Mouse (Mus musculus) embryonic facial prominence, embryonic 14.5 days (tissue): ENCODE results near the gene Sec24c. TPM values are rescaled to one million over a fixed set of nuclear protein-coding genes. Genes with fewer than 3 reads are reported as not detected.

Source experiments
- ATAC-seq: fragments of 200-750 bp; cut with Nextera tagmentation; 2 replicates; pipeline ENCODE4 v1.8.0; 2017; ENCODE audit warnings: low read depth, moderate number of reproducible peaks, moderate TSS enrichment
- DNase-seq: peaks from one replicate; pipeline ENCODE4 v3.0.0-alpha.2; 2015; ENCODE audit warnings: low spot score
- H3K27ac ChIP-seq: fragments of 300-500 bp; sonication (generic); replicated peaks from 2 replicates; pipeline ENCODE4 v1.5.1; 2014; ENCODE audit warnings: low read depth, mild to moderate bottlenecking, low read length, moderate library complexity
- H3K27me3 ChIP-seq: fragments of 300-500 bp; sonication (generic); replicated peaks from 2 replicates; pipeline ENCODE4 v1.6.1; 2014; ENCODE audit warnings: low read length; ENCODE audit not compliant: control insufficient read depth, insufficient read depth
- H3K36me3 ChIP-seq: fragments of 300-500 bp; sonication (generic); 2 replicates; pipeline ENCODE4 v1.6.1; 2014; ENCODE audit warnings: low read length, mixed read lengths; ENCODE audit not compliant: control insufficient read depth, insufficient read depth
- H3K4me1 ChIP-seq: fragments of 300-500 bp; sonication (generic); 2 replicates; pipeline ENCODE4 v1.6.1; 2014; ENCODE audit warnings: antibody characterized with exemption, low read length; ENCODE audit not compliant: control insufficient read depth, insufficient read depth
- H3K4me2 ChIP-seq: fragments of 300-500 bp; sonication (generic); 2 replicates; pipeline ENCODE4 v1.6.1; 2014; ENCODE audit warnings: low read depth, mild to moderate bottlenecking, low read length, moderate library complexity, mixed read lengths
- H3K4me3 ChIP-seq: fragments of 300-500 bp; sonication (generic); 2 replicates; pipeline ENCODE4 v1.5.1; 2014; ENCODE audit warnings: low read depth, mild to moderate bottlenecking, low read length
- H3K9ac ChIP-seq: fragments of 300-500 bp; sonication (generic); 2 replicates; pipeline ENCODE4 v1.6.1; 2014; ENCODE audit warnings: low read depth, mild to moderate bottlenecking, low read length, moderate library complexity, mixed read lengths
- H3K9me3 ChIP-seq: fragments of 300-500 bp; sonication (generic); 2 replicates; pipeline ENCODE4 v1.6.1; 2016; ENCODE audit warnings: low read length; ENCODE audit not compliant: control insufficient read depth
- WGBS: fragments of 180-500 bp; shearing (Covaris S2); extraction: QIAGEN DNeasy Blood & Tissue Kit; methylation state at CpG from one replicate; pipeline ENCODE4 v1.1.7; 2014; 5-methylcytosine and 5-hydroxymethylcytosine counted together
- polyA plus RNA-seq: library from polyadenylated mRNA; unstranded; fragments of >200 nt; fragmentation: Nextera tagmentation; extraction: Ambion mirVana; gene quantifications from 2 replicates; pipeline ENCODE4 v1.2.1, GENCODE M21; 2014

Gene Sec24c
- polyA plus RNA-seq, 1 experiment from 2014 or later, result 78.2 TPM

GRCm38 (mm10) chr14:20655731-20656130 is 18.4 kb upstream of the Sec24c start:
- ATAC-seq (no peak), DNase-seq (no peak)
- Histone ChIP-seq H3K36me3 (no peaks in the 10 kb centered on the region), H3K4me1 (no peaks in the 10 kb centered on the region), H3K9ac (no peak overlapping the region), H3K9me3 (no peaks in the 10 kb centered on the region), H3K4me2 (no peak overlapping the region), H3K27ac (no peak overlapping the region), H3K4me3 (no peak overlapping the region), H3K27me3 (no peaks in the 10 kb centered on the region)
- 62% methylated on average over 9 of the region's 9 CpGs for WGBS

- no peak within 1 kb of the TSS for H3K27ac ChIP-seq
- 31% methylated on average over 11 of the region's 11 CpGs for WGBS
- no peak for DNase-seq
- no peaks in the 10 kb centered on the region for H3K36me3 ChIP-seq
- no peaks in the 10 kb centered on the region for H3K27me3 ChIP-seq
- no peaks in the 10 kb centered on the region for H3K9me3 ChIP-seq
- H3K9ac ChIP-seq, result no peak within 1 kb of the TSS
- H3K4me1 ChIP-seq, result no peaks in the 10 kb centered on the region
- no peak within 1 kb of the TSS for H3K4me2 ChIP-seq
- H3K4me3 ChIP-seq, result no peak within 1 kb of the TSS
- ATAC-seq, result no peak
These were observed 17.7 kb upstream of the Sec24c start, which contains the start of gene Myoz1 for GRCm38 (mm10) chr14:20656361-20656760. Myoz1 (minus strand) TSS chr14:20656540.

DNA sequence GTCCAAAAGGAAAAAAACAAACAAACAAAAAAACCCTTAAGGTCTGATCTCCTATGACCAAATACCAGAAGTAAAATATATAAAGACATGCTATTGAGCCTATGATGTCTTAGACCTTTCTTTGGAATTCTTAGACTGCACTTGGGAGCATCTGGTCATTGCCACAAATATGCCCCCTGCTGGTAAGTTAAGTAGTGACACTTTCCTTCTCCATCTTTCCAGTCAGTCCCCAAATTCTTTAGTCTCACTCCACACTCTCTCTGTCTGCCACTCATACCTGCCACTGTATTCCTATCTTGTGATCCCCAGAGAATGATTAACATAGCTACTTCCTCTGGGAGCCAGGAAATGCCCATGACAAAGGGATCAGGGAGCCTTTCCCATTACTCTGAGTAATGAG is 15.8 kb upstream of the Sec24c start:
- ATAC-seq (no peak), DNase-seq (peak; percentile 65)
- H3K9me3 ChIP-seq, result no peaks in the 10 kb centered on the region
- H3K9ac ChIP-seq, result no peak overlapping the region
- no peaks in the 10 kb centered on the region; the same call in 1 of the 2 replicates for H3K27me3 ChIP-seq
- H3K4me3 ChIP-seq, result no peak overlapping the region
- no peak overlapping the region for H3K27ac ChIP-seq
- 0 out of 2 replicates have a peak, but pooled peaks cover 5% of the 10 kb centered on the region for H3K4me1 ChIP-seq
- H3K36me3 ChIP-seq, result no peaks in the 10 kb centered on the region
- H3K4me2 ChIP-seq, result no peak overlapping the region

DNA sequence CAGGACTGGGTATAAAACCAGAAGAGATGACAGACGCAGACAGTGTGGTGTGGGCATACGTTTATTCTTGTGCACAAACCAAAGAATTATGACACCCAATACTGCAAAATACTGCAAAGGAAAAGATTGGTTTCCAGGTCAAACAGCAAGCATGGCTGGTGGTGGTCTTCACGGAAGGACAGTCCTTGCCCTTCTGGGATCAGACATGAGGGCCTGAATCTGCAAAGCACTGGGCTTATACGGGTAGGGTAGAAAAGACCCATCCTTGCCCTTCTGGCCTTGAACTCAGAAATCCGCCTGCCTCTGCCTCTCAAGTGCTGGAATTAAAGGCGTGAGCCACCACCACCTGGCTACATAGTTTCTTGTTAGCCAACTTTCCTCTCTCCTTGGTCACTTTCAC is 15.2 kb upstream of the Sec24c start:
- no peak overlapping the region for H3K4me2 ChIP-seq
- H3K4me3 ChIP-seq, result no peak overlapping the region
- DNase-seq (no peak), ATAC-seq (no peak)
- no peaks in the 10 kb centered on the region for H3K36me3 ChIP-seq
- H3K4me1 ChIP-seq, result 0 out of 2 replicates have a peak, but pooled peaks cover 5% of the 10 kb centered on the region
- H3K27ac ChIP-seq, result no peak overlapping the region
- no peaks in the 10 kb centered on the region for H3K9me3 ChIP-seq
- no peak overlapping the region for H3K9ac ChIP-seq
- WGBS, result 88% methylated on average over 6 of the region's 6 CpGs
- no peaks in the 10 kb centered on the region; the same call in 1 of the 2 replicates for H3K27me3 ChIP-seq

GRCm38 (mm10) chr14:20659687-20660086 is 14.4 kb upstream of the Sec24c start:
- Histone ChIP-seq H3K27ac (no peak overlapping the region), H3K9ac (no peak overlapping the region), H3K4me1 (0 out of 2 replicates have a peak, but pooled peaks cover 5% of the 10 kb centered on the region), H3K4me2 (no peak overlapping the region), H3K36me3 (no peaks in the 10 kb centered on the region), H3K4me3 (no peak overlapping the region), H3K9me3 (no peaks in the 10 kb centered on the region), H3K27me3 (no peaks in the 10 kb centered on the region; the same call in 1 of the 2 replicates)
- no peak for ATAC-seq
- 94% methylated on average over 7 of the region's 7 CpGs for WGBS
- DNase-seq, result no peak

GRCm38 (mm10) chr14:20660827-20661660 is 13.1 kb upstream of the Sec24c start:
- no peaks in the 10 kb centered on the region for H3K36me3 ChIP-seq
- peak; percentile 80 for ATAC-seq
- peak; percentile 99 for DNase-seq
- H3K27ac ChIP-seq, result peak overlapping the region; percentile 92
- 0 out of 2 replicates have a peak, but pooled peaks cover 5% of the 10 kb centered on the region for H3K4me1 ChIP-seq
- peak overlapping the region; percentile 77 for H3K9ac ChIP-seq
- WGBS, result 2% methylated on average over 39 of the region's 52 CpGs
- H3K4me2 ChIP-seq, result peak overlapping the region; percentile 91
- H3K4me3 ChIP-seq, result peak overlapping the region; percentile 69
- no peaks in the 10 kb centered on the region; the same call in 1 of the 2 replicates for H3K27me3 ChIP-seq
- H3K9me3 ChIP-seq, result no peaks in the 10 kb centered on the region

- H3K27me3 ChIP-seq, result no peaks in the 10 kb centered on the region; the same call in 1 of the 2 replicates
- H3K9ac ChIP-seq, result peak overlapping the region; percentile 77
- H3K4me1 ChIP-seq, result 0 out of 2 replicates have a peak, but pooled peaks cover 5% of the 10 kb centered on the region
- 6% methylated on average over 18 of the region's 19 CpGs for WGBS
- H3K27ac ChIP-seq, result peak overlapping the region; percentile 92
- DNase-seq (no peak), ATAC-seq (peak; percentile 16; the same call in 1 of the 2 replicates)
- no peaks in the 10 kb centered on the region for H3K36me3 ChIP-seq
- H3K9me3 ChIP-seq, result no peaks in the 10 kb centered on the region
- H3K4me3 ChIP-seq, result peak overlapping the region; percentile 69
- peak overlapping the region; percentile 91 for H3K4me2 ChIP-seq
These were observed 12.3 kb upstream of the Sec24c start for GRCm38 (mm10) chr14:20661661-20662331.

DNA sequence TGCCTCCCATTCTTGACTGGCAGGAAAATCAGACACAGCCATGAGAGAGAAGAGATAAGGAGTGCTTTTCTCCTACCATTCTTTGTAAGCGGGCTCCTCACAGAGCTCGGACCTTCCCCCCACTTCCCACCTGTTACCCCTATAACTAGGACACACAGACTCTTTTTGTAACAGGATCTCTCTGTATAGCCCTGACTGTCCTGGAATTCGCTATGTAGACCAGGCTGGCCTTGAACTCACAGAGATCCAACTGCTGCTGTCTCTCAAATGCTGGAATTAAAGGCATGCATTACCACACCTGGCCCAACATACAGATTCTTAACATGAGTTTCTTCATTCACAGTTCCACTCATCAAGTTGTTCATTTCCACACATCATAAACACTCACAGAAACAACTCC is 11.4 kb upstream of the Sec24c start:
- H3K9me3 ChIP-seq, result no peaks in the 10 kb centered on the region
- no peaks in the 10 kb centered on the region; the same call in 1 of the 2 replicates for H3K27me3 ChIP-seq
- 78% methylated on average over 3 of the region's 3 CpGs for WGBS
- no peak for ATAC-seq
- peak overlapping the region; percentile 69 for H3K4me3 ChIP-seq
- no peak overlapping the region for H3K4me2 ChIP-seq
- no peaks in the 10 kb centered on the region for H3K36me3 ChIP-seq
- 0 out of 2 replicates have a peak, but pooled peaks cover 5% of the 10 kb centered on the region for H3K4me1 ChIP-seq
- H3K9ac ChIP-seq, result peak overlapping the region; percentile 77
- H3K27ac ChIP-seq, result peak overlapping the region; percentile 92; the same call in 1 of the 2 replicates
- no peak for DNase-seq
